Mouse (Mus musculus): ENCODE data around the gene 2900026A02Rik.

DNA sequence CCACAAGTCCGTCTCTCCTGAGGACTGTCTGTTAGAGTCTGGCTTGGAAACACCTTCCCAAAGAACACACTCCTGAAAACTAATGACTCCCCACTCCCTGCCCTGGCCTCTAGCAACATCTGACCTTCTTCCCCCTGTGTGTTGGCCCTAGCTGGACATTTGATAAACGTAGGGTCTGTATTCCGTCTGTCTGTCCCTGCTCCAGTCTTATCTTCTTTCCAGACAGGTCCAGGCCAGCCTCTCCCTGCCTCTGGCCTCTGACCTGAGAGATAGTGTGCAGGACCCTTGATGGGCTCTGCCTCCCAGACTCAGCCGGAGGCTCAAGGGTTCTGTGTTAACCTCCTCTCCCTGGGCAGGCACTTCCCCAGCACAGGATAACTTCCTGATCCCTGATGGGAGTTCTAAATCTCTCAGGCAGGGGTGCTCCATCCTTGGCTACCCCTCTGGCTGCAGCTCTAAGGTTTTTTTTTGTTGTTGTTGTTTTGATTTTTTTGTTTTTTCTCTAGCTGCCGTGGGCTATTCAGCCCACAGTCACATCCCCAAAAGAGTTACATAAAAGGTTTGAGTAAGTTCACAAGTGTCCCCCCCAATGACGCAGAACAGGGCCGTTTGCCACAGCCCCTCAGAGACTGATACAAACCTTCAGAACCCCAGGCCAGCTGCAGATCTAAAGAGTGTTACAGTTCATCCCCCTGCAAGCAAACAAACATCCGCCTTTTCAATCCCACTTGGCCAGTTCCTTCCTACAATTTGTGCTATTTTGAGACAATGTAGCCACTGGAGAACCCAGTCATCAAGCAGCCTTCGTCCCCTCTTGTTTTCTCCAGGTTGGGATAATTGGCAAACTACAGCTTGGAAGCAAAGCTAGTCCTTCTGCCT, 23.9 kb downstream of the 2900026A02Rik start:
- TF ChIP-seq CTCF (IDR thresholded peaks at IDR 0.05 in 2 of 3, conservative IDR thresholded peaks at IDR 0.05 in 1 of 3; ENCODE audit: control insufficient read depth in 1 of 3, insufficient read depth in 1 of 3, low read depth in 2 of 3, low read length in 3 of 3, poor library complexity in 1 of 3, severe bottlenecking in 1 of 3) (no peak), EP300 (IDR thresholded peaks at IDR 0.05; ENCODE audit: low read depth in 1 of 2, low read length in 2 of 2) (no peak), HCFC1 (IDR thresholded peaks at IDR 0.05; ENCODE audit: low read depth, low read length) (no peak), SMC3 (IDR thresholded peaks at IDR 0.05; ENCODE audit: low read depth, low read length) (no peak), TAL1 (IDR thresholded peaks at IDR 0.05; ENCODE audit: low read length) (no peak), MEF2A (IDR thresholded peaks at IDR 0.05; ENCODE audit: extremely low read depth, insufficient replicate concordance, low read depth, low read length, poor library complexity, severe bottlenecking) (no peak), USF1 (IDR thresholded peaks at IDR 0.05; ENCODE audit: low read depth, low read length) (no peak), ZKSCAN1 (IDR thresholded peaks at IDR 0.05; ENCODE audit: low read depth, low read length) (no peak)
